Mouse (Mus musculus) ovary, adult 18-20 months (tissue): ENCODE measurements at regions not wholly inside any gene's neighbourhood (a gene's known extent, or its start where the extent isn't known, plus 50 kb on each side); places are given as distances from the start of the nearest gene placed in this dataset.

Source experiments
- DNase-seq: peaks from one replicate; pipeline ENCODE4 v3.0.0; 2022; ENCODE audit warnings: low spot score, mixed read lengths

- DNase-seq = no peak
Measured at GRCm38 (mm10) chr14:105717821-105718220, 178.8 kb downstream of the Spry2 start.

GRCm38 (mm10) chr14:105708691-105709090 is 187.9 kb downstream of the Spry2 start:
- DNase-seq = no peak

DNA sequence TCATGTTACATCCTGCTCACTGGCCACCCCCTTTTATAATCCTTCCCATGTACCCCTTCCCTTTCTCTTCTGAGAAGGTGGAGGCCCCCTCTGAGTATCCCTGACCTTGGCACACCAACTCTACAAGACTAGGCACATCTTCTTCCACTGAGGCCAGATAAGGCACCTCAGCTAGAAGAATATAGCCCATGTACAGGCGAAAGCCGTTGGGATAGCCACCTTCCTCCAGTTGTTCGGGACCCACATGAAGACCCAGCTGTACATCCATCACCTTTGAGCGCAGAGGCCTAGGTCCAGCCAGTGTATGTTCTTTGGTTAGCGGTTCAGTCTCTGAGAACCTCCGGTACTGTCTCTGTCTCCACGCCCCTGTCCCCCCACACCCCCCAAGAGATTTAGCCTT is 189.9 kb downstream of the Spry2 start:
- DNase-seq = no peak

DNA sequence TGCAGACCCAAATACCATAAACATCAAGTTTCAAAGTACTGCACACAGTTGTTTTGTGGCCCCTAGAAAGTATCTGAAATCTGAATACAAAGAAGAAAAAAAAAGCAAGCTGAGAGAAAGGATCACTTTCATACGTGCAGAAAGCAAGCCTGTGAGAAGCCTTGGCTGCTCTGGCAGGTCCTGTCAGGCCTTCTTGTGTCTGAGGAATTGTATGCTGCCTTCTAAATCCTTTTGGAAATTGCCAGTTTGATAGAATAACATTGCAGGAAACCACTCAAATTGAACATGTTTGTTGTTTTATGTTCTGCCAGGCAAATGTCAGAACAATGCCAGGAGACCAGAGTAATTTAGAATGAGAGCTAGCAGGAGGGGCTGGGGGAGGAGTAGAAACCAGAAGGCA is 198.0 kb downstream of the Spry2 start:
- no peak for DNase-seq

DNA sequence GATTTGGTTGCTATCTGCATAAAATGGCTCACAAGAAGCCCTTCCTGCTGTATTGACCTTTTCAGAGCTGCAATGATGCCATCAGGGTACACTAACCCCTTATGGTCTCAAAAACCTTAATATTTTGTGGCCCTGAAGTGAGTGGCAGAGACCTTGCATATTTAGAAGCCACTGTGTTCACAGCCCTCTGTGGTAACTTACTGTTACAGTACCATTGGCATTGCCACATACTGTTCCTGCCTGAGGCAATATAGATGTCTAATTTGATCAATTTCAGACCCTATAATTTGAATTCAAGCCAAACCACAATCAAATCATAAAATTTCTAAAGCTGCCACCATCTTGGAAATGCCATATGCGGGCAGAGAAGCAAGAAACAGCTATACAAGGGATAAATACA is 198.5 kb downstream of the Spry2 start:
- no peak for DNase-seq

DNA sequence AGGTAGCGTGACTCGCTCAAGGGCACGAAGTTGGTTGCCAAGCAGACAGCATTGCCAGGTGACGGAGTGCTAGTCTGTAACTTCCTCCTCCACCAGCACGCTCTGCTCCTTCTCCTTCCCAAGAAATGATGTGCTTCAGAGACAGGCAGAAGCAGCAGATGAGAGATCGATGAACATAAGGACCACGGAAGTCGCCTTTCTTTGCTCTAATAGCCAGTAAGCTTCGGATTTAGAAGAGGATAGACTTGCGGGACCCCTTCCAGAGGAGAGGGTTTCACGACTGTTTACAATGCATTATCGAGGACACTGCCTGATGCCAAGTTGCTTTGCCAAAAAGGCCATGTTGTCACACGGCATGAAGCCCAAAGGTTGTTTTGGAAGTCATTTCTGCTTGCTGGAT is 199.2 kb downstream of the Spry2 start:
- DNase-seq = no peak

- DNase-seq = no peak
Measured at GRCm38 (mm10) chr14:105694969-105695368, 201.7 kb downstream of the Spry2 start.

DNA sequence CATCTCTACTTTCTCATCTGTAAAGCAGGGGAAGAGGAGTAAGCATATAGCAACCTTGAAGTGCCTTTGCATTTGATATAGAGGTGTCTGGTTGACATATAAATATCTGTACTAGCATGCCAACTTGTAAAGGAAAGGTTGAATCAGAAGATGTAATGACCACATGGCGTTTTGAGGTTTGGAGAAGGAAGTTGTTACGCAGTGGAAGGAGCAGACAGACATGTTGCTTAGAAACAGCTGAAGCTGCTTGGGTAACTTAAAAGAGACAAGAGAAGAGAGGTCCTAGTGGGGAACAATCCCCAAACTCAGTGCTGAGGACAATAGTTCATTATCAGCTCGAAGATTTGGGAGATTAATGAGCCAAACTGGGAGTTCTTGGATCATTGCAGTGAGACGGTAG is 202.9 kb downstream of the Spry2 start:
- no peak for DNase-seq

GRCm38 (mm10) chr14:105684826-105685465 is 211.7 kb downstream of the Spry2 start:
- DNase-seq = no peak

DNA sequence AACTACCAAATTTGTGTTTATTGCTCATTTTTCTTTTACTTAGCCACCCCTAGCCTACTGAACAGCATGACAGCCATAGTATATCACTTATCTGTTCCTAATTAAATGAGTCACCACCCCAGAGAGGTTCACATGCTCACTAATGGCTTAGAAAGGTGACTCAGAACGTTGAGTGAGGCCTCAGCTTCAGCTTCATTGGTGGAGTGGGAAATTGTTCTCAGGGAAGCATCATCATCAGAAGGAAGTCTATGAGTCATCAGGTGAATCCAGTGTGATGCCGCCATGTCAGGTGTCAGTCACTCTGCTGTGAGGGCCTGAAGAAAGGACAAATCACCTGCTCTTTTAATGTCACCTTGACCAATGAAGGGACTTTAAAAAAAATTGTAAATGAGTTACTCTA is 212.3 kb downstream of the Spry2 start:
- DNase-seq = no peak

DNA sequence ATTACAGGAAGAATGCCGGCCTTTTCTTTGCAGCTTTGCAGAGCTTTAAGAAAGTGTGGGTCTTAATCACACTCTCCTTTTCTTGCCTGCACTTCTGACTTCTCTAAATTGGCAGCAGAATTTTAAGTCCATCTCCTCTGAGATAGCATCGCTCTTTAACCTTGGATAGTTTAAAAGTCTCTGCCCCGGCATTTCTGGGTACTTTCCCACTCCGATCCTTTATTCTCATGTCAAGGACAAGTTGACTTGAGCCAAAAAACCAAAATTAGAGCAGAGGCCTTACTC is 220.0 kb downstream of the Spry2 start:
- DNase-seq = peak; percentile 16

DNA sequence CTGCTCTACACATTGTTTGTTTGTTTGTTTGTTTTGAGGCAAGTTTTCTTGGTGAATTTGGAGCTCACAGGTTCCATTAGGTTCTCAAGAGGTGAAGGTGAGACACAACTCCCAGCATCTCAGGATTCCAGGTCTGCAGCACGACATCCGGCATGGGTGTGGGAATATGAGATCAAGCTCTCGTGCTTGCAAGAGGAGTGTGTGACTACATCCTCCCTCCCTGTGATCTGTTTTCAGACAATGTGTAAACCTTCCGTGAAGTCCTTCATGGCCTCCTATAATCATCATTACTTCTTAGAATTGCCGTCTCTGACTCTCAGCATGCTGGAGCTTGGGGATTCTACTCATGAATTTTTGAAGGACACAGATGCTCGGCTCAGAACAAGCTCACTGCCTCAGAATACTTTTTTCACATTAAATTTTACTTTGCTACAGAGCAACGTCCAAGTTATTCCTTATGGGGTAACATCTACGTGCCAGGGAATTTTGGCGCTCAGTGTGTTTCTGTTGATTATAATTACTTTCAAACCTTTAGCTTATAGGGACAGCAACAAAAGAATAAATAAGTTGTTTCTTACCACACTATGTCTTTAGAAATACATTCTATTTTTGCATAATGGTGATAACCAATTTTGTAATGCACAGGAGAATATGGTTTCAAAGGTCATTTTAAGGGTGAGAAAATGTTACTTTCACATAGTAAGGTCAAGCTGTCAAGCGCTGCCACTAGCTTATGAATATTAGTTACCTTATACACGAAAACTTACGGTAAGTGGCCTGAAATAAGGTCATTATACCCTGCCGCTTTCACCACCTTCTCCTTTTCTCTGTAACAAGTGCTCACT is 220.6 kb downstream of the Spry2 start:
- no peak for DNase-seq

- DNase-seq = no peak
Measured at GRCm38 (mm10) chr14:105675006-105675405, 221.6 kb downstream of the Spry2 start.

DNA sequence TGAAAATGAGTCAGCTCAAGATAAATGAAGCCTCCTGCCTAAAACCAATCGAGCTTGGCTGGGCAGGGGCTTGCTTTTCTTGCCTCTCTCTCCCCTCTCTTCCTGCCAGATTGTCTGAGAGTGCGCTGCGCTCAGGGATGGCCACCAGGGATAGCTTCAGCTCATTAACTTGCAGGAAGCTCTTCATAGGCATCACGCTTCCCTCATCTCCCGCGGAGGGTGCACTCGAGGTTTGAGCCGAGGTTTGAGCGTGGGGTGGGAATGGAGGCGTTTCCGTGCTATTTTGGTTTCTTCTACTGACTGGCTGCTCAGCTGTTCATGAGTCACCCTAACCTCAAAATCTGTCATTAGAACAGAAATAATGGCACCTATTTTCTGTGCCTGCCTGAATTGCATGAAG is 227.7 kb downstream of the Spry2 start:
- peak; percentile 19 for DNase-seq

- no peak for DNase-seq
Measured at GRCm38 (mm10) chr14:105664671-105665198, 231.9 kb downstream of the Spry2 start.

- no peak for DNase-seq
Measured at GRCm38 (mm10) chr14:105663472-105663871, 233.1 kb downstream of the Spry2 start.

- DNase-seq = no peak
Measured at GRCm38 (mm10) chr14:105662839-105663238, 233.8 kb downstream of the Spry2 start.

- no peak for DNase-seq
Measured at GRCm38 (mm10) chr14:105658316-105658715, 238.3 kb downstream of the Spry2 start.

DNA sequence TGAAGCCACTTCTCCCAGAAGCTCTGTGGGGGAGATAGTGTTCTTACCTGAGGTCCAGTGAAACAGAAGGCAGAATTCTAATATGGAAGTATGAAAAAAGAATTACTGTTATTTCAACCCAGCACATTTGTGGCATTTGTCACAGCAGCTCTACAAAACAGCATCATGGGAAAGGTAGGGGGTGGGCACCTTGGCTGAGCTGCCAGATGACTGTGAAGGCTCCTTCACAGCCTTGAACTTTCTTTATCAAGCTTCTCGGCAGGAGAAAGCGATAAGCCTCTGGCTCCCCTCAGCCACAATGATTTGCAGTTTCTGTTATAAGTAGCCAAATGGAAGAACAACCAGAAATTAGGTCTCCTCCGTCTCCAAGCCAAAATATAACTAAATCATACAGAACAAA is 249.5 kb downstream of the Spry2 start:
- peak; percentile 4 for DNase-seq

GRCm38 (mm10) chr14:105644428-105644827 is 252.2 kb downstream of the Spry2 start:
- DNase-seq = no peak

GRCm38 (mm10) chr14:105643285-105643957 is 253.2 kb downstream of the Spry2 start:
- no peak for DNase-seq

- DNase-seq = no peak
Measured at GRCm38 (mm10) chr14:105632335-105632734, 264.3 kb downstream of the Spry2 start.

DNA sequence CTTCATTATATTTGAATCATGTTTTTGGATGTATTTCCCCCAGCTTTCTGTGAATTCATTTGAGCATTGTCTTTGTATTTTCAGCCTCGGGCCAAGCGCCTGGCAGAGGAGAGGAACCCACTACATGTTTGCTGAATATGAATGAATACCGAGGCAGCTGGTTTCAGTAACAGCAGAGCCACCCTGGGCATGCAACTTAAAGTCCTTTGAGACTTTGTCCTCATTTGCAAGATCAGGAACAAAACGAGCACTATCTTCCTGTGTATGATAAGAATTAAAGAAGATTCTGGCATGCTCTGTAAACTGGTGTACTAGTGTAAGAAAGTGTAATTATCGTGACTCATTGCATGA is 265.0 kb downstream of the Spry2 start:
- DNase-seq = no peak
